Mouse (Mus musculus): ENCODE results near the gene Srbd1.

Gene Srbd1

DNA sequence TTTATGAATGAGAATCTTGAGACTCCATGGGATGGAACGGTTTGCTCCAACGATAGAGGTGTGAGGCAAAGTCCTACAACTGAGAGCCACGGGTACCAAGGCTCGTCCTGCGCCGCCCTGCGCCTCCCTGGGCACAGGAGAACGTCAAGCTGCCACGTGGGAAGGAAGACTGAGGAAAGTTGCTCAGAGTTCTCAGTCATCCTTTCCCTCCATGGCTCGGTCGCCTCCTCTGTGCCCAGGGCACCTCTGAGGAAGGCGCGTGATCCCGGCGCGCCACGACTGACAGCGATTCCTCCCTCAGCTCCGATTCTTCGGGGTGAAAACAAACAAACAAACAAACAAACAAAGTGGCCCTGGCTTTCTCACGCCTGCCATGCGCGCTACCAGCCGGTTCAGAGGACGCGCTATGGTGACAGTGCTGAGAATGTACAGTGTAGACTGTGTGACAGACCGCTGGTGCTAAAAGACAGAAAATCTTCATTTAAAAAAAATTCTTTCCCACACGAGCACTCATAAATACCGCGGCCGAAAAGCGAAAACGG is 367 bp downstream of the Srbd1 start:
- DNase-seq (ENCODE audit: low read depth): no peak

DNA sequence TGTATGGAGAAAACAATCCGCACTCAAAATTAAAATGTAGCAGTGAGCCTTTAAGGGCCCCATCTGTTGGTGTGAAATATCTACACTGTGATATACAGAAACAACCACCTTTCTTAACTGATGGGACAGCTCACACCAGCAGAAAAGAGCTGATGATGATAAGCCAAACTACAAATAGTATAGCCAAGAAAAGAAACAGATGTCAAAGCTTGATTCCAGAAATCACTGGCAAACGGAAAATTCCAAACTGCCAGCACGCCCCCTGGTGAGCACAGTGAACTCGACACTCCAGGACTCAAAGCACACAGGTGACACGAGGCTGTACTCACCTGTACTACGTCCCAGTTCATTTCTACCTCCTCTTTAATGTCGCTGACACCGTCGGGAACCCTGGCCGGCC is 9.1 kb downstream of the Srbd1 start:
- no peak for DNase-seq (ENCODE audit: low read depth)

DNA sequence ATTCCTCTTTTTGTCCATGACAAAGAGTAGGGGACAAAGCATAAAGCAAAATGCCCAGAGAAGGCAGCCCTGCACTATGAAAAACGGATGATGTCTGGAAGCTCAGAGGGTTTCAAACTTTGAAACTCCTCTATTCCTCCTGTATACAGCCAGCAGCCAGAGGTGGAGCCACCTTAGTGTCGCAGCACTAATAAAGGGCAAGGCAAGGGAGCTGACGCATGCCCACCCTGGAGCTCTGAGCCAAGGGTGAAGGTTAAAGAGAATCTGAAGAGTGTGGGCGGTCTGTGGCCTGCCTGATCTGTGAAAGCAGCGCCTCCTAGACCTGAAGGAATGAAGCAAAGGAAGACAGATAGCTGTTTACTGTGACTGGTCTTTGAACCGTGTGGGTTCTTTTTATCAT is 10.5 kb downstream of the Srbd1 start:
- DNase-seq (ENCODE audit: low read depth): no peak

DNA sequence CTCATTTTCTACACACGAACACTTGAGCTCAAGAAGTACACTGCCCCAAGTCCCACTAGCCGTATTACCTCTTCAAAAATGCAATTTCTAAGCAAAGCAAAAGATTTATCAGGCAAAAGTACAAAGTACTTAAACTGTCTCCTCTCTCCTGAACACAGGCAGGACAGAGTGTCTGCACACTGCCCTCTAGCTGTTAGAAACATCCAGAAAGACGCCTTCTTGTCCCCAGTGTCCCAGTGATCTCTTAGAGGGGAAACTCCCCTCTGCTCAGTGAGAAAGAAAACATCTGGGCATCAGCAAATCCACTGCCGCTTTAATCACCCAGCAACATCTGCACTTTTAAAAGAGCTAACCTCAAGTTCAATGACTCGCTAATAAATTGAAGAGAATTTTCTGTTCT is 12.4 kb downstream of the Srbd1 start:
- no peak for DNase-seq (ENCODE audit: low read depth)

DNA sequence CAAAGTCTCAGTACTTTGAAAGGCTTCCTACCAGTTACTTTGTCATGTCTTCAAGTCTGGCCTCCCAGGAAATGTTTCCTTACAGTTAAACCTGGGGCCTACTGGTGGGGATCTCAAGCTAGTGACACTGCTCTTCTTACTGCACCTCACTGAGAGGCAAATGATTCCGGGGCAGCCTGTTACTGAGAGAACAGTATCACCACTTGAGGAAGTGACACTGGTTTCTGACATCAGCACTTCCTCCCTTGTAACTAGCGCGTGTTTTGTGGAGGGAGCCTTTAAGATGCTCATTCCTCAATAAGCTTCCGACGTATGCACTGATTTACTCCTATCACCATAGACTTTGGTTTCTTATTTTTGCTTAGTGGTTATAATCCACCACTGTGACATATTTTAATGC is 16.8 kb downstream of the Srbd1 start:
- no peak for DNase-seq (ENCODE audit: low read depth)

DNA sequence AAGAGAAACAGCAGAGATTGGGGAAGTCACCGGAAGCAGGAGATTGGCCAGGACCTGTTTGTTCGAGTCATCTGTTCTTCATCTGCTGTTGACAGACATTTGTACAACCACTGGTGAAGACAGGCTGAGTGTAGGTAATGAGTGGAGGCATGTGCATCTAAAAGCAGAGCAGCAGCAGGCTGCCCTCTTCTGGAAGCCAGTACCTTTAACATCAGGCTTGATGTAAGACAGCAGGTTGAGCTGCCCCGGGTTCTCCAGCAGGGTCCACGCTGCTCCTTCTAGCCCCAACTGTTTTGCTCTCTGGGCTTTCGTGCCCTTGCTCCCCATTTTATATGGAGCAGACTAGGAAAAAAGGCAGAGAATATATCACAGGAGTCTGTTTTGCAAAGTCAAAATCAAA is 19.1 kb downstream of the Srbd1 start:
- DNase-seq (ENCODE audit: low read depth): no peak

DNA sequence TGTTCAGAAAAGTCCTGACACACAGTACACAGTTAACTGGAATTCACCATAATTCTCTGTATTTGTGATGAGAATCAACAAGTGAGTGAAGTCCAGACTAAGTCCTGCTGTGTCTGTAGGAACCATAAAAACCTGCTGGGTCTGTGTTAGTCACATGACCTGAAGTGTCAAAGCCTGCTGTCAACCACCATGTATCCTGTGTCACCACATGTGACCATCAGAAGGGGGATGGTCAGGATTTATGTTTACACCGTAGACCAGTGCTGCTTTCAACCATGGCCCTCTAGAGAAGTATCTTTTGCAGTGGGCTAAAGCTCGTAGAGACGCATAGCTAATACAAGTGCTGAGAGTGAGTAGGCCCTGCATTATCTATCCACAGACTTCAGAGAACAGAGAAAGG is 21.8 kb downstream of the Srbd1 start:
- no peak for DNase-seq (ENCODE audit: low read depth)

DNA sequence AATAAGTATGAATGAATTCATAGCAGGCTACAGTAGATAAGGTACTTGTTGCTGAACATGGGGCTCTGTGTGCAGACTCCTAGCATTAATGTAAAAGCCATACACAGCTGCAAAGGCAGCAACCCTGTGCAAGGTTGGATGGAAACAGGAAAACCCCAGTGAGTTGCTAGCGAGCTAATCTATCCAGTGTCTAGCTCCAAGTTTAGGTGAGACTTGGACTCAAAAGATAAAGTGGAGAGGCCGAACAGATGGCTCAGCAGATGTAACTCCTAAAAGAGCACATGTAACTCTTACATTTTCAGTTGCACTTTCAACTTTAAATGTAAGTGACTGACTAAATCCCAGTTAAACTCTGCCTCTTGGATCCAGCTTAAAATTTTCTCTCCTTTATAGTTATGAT is 48.1 kb downstream of the Srbd1 start:
- no peak for DNase-seq (ENCODE audit: low read depth)

DNA sequence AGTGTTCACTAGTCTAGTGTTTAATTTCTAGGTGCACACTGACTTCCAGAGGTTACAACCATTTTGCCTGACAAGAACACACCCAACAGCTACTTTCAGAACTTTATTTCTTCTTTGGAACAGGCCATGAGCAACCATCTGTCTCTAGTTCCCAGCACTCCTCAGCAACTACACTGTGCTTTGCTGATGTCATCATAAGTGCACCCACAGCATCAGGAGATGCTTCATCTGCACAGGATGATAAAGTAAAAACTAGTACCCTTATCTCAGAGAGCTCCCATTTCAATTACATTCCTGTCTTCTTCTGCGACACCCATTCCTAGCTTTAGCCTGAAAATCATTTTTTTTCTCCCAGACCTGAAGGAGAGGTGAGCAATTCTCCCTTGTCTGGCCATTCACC is 51.9 kb downstream of the Srbd1 start:
- no peak for DNase-seq (ENCODE audit: low read depth)

DNA sequence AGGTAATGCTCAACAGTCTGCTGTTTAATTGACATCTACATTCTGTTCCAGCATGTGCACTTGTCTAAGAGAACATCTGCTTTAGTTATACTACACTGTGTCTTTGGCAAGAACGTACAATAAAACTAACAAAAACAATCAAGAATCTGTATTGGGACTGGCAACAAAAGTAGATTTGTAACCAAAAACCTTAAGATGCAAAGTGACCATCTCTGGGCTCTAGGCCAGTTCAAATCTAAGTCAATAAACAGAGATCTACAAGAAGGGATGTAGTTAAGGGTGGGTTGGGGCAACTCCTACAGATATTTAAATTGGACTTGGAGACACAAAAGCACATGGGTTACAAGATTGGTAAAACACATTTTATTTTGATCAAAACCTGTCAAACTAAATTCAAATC is 53.3 kb downstream of the Srbd1 start:
- DNase-seq (ENCODE audit: low read depth): no peak

DNA sequence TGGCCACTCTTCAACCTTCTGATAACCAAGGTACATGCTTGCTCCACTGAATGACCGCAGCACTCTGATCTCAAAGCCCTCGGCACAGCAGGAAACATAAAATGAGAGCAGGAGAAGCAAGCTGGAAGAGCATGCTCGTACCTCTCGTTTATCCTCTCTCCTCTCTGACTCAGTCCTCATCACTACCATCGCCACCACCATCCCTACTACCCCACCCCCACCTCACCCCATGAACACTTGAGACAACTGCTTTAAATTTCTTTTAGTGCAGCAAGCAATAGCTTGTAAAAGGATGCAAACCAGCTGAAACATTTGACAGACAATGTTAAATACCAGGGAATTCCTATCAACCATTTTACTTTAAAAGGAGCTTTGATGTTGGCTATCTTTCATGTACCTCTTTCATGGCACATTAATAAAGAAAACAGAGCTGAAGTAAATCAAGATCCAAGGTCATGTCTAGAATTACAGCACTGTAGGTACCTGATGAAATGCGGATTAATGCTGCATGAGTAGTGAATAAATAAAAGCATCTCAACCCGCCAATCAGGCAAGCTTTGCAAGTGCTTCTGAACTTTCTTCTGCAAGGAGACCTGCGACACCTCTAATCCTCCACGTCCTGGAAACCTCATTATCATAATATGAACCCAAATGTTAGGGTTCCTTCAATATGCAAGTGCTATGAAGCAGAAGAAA is 54.9 kb downstream of the Srbd1 start:
- DNase-seq (ENCODE audit: low read depth): no peak

DNA sequence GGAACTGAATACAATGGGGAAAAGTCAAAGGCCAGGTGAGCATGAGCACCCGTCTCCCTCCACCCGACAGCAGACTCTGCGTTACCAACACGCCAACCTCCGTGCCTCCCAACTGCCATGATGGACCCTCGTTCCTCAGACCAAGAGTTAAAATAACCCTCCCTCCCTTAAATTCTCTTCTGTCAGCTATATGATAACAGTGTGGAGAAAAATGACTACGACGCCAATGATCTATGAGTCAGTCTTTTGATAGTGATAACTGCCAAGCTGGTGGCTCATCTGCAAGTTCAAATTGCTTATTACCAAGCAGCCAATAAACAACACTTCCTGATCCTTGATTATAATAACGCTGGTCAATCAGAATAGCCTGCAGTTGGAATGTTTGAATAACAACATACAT is 57.1 kb downstream of the Srbd1 start:
- no peak for DNase-seq (ENCODE audit: low read depth)

DNA sequence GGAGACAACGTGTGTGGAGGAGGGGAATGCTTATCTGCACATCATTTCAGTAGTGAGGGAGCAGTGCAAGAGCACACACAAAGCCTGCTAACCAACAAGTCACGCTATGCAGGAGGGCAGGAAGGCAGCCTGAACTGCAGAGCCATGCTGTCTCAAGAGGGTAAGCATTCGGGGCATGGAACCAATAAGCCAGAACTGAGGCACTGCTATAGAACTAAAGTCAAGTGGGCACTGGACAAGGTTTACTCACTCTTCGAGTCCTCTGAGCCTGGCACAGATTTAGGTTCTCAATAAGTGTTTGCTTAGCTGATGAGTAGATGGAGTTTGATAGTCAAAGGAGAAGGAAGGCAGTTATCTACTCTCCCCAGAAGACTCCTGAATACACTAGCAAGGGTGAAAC is 58.8 kb downstream of the Srbd1 start:
- DNase-seq (ENCODE audit: low read depth): no peak

DNA sequence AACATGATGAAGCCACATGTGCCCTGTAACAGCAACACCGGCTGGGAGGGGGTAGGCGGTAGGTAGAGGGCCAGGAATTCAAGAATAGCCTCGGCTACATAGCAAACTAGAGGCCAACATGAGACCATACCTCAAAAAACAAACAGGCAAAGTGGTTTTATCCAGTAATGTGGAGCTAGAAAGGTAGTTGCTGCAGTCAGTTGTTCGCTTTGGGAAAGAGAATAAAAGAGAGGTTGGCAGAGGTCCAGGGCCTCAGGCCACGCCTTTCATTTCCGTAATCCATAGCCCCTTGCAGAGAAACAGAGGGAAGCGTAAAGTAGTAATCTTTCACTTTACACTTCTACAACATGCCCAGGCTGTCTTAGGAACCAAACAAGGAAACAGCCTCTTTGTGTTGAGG is 61.8 kb downstream of the Srbd1 start:
- no peak for DNase-seq (ENCODE audit: low read depth)

DNA sequence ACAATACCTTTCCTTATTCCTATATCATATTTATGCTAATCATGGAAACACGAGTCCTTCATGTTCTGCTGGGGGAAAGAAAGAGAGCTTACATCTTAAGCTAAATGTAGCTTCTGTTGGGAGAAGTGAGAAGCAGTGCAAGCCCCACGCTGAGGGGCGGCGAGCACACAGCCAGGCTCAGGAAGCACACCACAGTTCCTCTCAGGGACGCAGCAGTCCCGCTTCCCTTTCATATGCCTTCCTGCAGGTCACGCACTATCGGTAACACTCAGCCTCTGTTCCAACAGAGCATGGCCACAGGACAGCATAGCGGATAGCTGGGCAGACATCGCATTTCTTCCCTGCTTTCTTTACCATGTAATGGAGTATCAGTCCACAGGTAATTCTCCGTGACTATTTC is 66.9 kb downstream of the Srbd1 start:
- no peak for DNase-seq (ENCODE audit: low read depth)

DNA sequence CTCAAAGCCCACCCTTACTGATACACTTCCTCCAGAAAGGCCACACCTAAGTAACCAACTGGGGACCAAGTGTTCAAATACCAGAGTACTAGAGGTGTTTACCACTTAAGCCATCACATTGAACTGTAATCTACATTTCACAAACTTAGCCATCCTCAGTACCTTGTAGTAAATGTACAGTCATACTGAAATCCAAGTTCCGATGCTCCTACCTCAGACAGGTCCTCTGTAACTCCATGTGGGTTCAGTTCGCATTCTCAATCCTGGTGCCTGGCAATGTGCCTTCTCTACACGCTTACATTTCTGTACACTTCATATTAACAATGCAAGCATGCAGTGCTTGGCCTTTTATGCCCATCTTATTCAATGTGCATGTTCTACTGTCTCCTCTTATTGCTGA is 77.5 kb downstream of the Srbd1 start:
- no peak for DNase-seq (ENCODE audit: low read depth)

DNA sequence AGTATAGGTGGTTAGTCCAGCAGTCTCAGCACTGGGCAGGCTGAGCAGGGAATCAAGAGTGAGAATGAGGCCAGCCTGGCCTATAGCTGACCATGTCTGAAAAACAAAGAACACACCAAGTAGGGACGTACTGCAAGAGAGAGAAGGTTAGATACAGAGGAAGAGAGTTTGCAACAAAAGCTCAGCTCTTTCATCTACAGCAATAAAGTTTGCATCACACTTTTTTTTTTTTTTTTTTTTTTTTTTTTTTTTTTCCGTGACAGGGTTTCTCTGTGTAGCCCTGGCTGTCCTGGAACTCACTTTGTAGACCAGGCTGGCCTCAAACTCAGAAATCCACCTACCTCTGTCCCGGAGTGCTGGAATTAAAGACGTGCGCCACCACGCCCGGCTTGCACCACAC is 79.1 kb downstream of the Srbd1 start:
- no peak for DNase-seq (ENCODE audit: low read depth)

DNA sequence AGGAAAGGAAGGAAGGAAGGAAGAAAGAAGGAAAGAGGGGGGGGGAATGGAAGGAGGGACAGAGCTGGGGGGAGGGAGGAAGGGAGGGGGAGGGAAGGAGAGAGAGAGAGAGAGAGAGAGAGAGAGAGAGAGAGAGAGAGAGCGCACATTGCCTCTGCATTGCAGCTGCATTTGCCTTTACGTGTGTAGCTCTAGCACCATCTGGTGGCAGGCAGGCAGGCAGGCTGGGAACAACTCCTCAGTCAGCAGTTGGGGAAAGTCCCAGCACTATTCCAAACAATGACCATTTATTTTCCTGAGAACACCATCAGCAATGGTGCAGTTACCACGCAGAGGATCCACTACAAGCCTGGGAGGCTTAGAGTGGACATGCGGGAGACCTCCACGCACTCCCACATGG is 81.5 kb downstream of the Srbd1 start:
- peak; percentile 29 for DNase-seq (ENCODE audit: low read depth)

DNA sequence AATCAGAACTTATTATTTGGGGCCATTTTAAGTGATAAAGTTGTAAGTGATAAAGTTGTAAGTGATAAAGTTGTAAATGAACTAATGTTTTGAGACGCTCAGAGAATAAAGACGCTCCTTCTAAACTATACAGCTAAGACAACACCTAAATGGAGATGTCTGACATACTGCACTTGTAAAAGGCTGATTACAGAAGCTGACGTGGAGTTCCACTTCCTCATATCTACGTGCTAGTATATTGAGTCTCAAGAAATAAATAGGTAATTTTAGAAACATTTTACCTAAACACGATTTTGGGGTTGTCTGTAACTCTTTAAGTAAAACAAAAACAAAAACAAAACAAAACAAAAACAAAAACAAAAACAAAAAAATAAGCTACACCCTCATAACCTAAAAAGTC is 84.1 kb downstream of the Srbd1 start:
- DNase-seq (ENCODE audit: low read depth): no peak

DNA sequence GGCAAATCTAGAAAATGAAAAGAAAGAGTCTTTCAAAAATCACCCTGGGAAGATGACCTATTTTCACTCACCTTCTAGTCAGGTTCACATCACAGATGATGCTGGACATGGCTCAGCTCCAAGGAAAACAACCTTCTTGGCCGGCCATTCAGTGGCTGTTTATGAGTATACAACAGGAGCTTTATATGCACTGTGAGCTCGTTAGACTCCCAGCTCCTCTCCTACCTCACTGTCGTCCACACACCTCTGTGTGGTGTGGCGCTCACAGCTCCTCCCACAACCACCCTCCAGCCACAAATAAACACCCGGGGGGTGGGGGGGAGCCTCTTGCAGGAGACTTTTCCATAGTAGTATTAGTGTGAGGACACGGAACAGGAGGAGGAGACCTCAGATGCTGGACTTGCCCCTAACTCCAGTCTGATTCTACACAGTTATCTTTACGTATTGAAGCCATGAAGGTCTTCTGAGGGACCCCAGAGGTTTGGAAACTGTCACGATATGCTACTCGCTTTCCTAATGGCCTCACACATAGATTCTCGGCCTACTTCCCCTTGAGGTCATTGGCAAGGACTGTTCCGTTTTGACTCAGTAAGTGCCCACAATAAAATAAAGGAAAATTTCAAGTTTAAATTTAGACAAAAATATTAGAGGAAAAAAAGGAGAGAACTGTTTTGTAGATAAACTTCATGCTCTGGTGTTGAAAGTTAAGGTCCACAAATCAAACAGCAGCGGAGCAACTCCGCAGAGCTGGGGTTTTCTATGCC is 104.6 kb downstream of the Srbd1 start:
- DNase-seq (ENCODE audit: low read depth): no peak

DNA sequence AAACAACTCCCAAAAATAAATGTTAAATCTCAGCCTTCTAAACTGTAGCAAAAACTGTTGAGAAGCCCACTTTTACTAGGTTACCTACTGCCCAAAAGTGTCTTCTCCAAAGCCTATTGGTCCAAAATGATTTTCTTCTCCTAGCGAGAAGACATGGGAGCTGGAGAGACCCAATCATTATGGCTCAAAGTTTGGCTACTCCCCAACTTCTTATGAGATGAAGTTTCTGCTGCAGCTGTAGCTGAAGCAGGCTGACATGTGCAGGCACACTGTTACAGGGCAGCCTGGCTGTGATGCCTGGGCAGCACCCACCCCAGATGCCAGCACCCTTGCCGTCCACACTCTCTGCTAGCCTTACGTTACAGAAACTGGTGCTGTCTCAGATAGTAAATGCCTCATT is 105.2 kb downstream of the Srbd1 start:
- DNase-seq (ENCODE audit: low read depth): no peak

DNA sequence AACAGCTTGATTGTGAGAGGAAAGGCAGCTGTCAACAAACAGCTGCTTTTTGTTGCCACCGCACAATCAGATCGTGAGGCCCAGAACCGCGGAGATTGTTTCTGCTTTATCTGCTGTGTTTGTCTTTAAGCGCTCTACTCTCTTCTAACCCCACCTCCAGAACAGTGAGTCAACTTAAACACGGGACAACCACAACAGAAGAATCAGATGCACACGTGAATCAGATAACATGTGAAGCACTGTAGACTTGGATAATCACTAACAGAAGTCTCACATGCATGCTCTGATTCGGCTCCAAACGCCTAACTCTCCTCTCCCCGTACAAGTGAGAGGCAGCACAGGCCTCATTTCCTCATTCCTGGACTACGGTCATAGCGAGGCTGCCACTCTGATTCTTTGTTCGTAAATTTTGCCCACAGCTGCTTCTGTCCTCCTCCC is 106.7 kb downstream of the Srbd1 start:
- DNase-seq (ENCODE audit: low read depth): no peak

DNA sequence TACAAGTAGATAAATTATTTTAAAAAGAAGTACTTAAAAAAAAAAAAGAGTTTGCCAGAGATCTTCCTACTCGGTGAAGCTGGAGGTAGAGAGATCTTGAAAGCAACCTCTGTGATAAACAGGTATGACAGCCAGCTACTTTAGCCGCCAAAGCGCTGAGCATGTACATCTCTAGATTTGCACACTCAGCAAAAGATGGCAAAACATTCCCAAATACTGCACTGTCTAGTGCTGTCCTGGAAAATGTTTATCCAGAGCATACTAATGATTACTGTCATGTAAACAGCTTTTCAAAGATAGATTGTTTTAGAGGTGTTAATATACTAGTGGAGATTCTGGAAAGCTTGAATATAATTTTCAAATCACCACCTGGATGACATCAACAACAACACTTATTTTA is 109.4 kb downstream of the Srbd1 start:
- DNase-seq (ENCODE audit: low read depth): no peak

DNA sequence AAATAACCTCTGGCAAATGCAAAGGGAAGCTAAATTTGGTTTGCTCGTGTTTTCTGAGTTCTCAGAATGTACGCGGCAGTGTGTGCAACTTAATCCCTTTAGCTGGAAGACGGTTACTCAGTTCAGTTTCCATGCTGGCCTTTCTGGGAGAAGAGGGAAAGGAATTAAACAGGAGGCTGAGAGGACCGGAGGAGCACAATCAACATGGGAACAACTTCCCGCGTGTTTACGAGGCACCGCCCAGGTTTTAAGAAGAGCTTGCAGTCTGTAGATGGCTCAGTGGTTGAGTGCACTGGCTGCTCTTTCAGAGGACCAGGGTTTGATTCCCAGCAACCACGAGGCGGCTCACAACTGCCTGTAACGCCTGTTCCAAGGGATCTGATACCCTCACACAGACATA is 109.8 kb downstream of the Srbd1 start:
- no peak for DNase-seq (ENCODE audit: low read depth)

All from fibroblast of lung, adult 2 months (primary cell).